Mouse (Mus musculus): ENCODE results near the gene Zswim3. TPM values are rescaled to one million over a fixed set of nuclear protein-coding genes. Genes with fewer than 3 reads are reported as not detected.
A peak's percentile ranks its signal among the peaks of the same experiment; 100 is the strongest.
"Not testable (repeated sequence)": the region's sequence is repeated elsewhere in the genome, so short reads cannot be mapped to it uniquely, and the experiment has no call there.

Gene Zswim3
- polyA plus RNA-seq, 1 experiment from 2014 or later: 4.3 TPM

DNA sequence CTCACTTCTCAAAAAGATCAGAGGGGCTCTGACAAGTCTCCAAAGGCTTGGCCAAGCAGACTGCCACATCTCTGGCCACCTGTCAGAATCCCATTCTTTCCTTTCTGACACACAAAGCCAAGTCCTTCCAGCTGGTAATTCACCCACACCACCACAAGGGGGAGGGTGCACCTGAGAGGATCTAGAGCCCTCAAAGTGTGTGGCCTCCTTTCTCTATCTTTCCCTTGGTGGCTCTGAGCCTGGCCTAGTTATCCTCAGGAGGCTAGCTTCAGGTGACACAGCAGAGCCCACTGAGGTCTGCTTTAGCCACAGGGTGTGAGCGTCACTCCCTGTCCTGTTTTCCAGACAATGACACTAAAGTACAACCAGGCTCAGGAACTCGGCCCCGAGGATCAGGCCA lies 11.7 kb upstream of the Zswim3 start:
- Histone ChIP-seq H3K9me3 (replicated peaks) (no peaks in the 10 kb centered on the region), H3K4me1 (replicated peaks) (peaks cover 31% of the 10 kb centered on the region), H3K4me3 (replicated peaks) (no peak overlapping the region), H3K9ac (no peak overlapping the region; the same call in 1 of the 2 replicates), H3K4me2 (no peak overlapping the region), H3K36me3 (peaks cover 83% of the 10 kb centered on the region), H3K27me3 (no peaks in the 10 kb centered on the region), H3K27ac (0 out of 2 replicates have a peak overlapping the region, but pooled peaks have one; percentile 13)
- WGBS (ENCODE audit: insufficient replicate concordance): 86% methylated on average over 3 of the region's 3 CpGs
- DNase-seq (no peak), ATAC-seq (ENCODE audit: low read depth) (peak; percentile 34; the same call in 1 of the 2 replicates)

DNA sequence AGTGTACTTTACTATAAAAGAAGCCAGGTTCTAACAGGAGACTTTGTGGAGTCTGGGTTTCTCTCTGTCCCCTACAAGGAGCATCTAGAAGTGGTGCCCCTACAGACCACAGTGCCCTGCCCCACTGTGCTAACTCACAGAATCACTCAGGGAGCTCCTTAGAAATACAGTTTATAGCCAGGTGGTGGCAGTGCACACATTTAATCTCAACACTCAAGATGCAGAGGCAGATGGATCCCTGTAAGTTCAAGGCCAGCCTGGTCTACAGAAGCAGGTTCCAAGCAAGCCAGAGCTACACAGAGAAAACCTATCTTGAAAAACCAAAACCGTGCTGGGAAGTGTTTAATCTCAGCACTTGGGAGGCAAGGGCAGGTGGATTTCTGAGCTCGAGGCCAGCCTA lies 11.1 kb upstream of the Zswim3 start:
- Histone ChIP-seq H3K9me3 (replicated peaks) (no peaks in the 10 kb centered on the region), H3K27ac (0 out of 2 replicates have a peak overlapping the region, but pooled peaks have one; percentile 13), H3K27me3 (no peaks in the 10 kb centered on the region), H3K4me3 (replicated peaks) (no peak overlapping the region), H3K4me2 (no peak overlapping the region), H3K9ac (no peak overlapping the region; the same call in 1 of the 2 replicates), H3K4me1 (replicated peaks) (peaks cover 26% of the 10 kb centered on the region), H3K36me3 (peaks cover 86% of the 10 kb centered on the region)
- DNase-seq: no peak
- 81% methylated on average over 2 of the region's 2 CpGs for WGBS (ENCODE audit: insufficient replicate concordance)
- no peak for ATAC-seq (ENCODE audit: low read depth)

DNA sequence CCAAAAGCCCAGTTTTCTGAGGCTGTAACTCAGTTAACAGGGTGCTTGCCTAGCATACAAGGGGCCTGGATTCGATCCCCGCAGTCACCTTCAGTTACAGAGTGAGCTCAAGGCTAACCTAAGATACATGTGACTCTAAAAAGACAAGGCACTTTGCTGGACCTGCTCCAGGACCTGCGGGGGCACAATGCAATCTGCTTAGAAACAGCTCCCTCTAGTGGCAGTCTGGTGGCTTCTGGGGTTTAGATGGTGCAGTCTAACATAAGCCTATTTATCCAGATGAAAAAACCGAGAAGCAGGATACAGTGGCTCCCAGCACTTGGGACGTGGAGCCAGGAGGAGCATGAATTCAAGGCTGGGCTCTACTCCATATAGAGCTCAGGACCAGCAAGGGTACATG lies 10.6 kb upstream of the Zswim3 start:
- Histone ChIP-seq H3K4me3 (replicated peaks) (no peak overlapping the region), H3K4me1 (replicated peaks) (peaks cover 22% of the 10 kb centered on the region), H3K27me3 (no peaks in the 10 kb centered on the region), H3K9me3 (replicated peaks) (no peaks in the 10 kb centered on the region), H3K27ac (no peak overlapping the region; the same call in 1 of the 2 replicates), H3K4me2 (no peak overlapping the region), H3K9ac (no peak overlapping the region), H3K36me3 (peaks cover 88% of the 10 kb centered on the region)
- 38% methylated on average over 5 of the region's 5 CpGs for WGBS (ENCODE audit: insufficient replicate concordance)
- DNase-seq (peak; percentile 71), ATAC-seq (ENCODE audit: low read depth) (peak; percentile 73)

DNA sequence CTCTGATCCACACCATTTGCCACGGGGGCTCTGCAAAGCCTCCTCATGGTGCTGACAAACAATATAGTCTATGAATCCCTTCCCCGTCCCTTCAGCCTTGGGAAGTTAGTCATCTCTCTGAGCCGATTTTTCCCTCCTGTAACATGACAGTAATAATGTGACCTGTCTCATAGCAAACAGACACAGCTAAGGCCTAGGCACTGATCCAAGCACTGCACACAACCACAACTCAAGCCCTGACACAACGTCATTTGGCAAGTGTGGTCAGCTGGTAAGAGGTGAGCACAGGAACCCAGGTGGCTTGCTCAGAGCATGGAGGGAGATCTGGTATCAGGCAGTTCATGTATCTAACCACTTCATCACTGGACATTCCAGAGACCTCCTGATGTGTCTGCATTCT lies 9.0 kb upstream of the Zswim3 start:
- H3K4me1 ChIP-seq (replicated peaks): peaks cover 11% of the 10 kb centered on the region
- 72% methylated on average over 4 of the region's 4 CpGs for WGBS (ENCODE audit: insufficient replicate concordance)
- H3K36me3 ChIP-seq: peaks cover 90% of the 10 kb centered on the region

DNA sequence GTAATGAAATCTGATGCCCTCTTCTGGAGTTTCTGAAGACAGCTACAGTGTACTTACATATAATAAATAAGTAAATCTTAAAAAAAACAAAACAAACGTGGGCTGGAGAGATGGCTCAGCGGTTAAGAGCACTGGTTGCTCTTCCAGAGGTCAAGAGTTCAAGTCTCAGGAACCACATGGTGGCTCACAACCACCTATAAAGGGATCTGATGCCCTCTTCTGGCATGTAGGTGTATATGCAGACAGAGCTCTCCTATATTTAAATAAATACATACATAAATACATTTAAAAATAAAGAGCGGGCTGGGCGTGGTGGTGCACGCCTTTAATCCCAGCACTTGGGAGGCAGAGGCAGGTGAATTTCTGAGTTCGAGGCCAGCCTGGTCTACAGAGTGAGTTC lies 6.3 kb upstream of the Zswim3 start:
- not testable (repeated sequence) for H3K4me3 ChIP-seq (replicated peaks); H3K27ac ChIP-seq; H3K4me2 ChIP-seq; DNase-seq; H3K9me3 ChIP-seq (replicated peaks); ATAC-seq (ENCODE audit: low read depth); H3K9ac ChIP-seq; H3K27me3 ChIP-seq
- peaks cover 83% of the 10 kb centered on the region for H3K36me3 ChIP-seq
- H3K4me1 ChIP-seq (replicated peaks): peaks cover 19% of the 10 kb centered on the region
- WGBS (ENCODE audit: insufficient replicate concordance): 71% methylated on average over 6 of the region's 6 CpGs

More for the DNA sequence above, 9.0 kb upstream of the Zswim3 start:
- DNase-seq (no peak), ATAC-seq (ENCODE audit: low read depth) (no peak)
- no peak overlapping the region for H3K27ac ChIP-seq
- H3K9me3 ChIP-seq (replicated peaks): no peaks in the 10 kb centered on the region
- no peak overlapping the region for H3K9ac ChIP-seq
- no peak overlapping the region for H3K4me2 ChIP-seq
- no peak overlapping the region for H3K4me3 ChIP-seq (replicated peaks)
- H3K27me3 ChIP-seq: no peaks in the 10 kb centered on the region

DNA sequence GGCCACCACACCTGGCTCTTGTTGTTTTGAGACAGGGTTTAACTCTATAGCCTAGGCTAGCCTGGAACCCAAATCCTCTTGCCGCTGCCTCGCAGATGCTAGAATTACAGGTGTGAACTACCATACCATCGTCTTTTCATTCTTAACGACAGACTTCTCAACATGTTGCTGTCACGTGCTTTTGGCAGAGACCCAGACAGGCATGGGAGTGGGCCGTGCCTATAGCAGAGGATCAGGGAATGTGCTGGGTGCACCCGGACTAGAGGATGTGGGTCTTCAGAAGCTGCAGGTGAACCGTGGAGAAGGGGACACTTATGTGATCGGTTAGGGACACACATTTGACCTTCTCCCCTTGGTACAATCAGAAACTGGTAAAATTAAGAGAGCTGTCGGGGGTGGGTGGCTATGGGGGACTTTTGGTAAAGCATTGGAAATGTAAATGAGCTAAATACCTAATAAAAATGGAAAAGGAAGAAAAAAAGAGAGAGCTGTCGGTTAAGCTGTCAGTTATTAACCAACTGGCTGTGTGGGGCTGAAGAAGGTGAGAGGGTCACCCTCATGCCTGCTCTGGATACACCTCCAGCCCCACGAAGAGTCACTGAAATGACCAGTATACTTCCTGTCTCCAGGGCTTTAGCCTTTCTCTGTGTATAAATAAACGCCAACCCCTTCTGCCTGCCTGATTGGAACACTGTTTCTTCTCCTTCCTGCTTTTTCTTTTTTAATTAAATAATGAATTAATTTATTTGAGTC lies 4.5 kb upstream of the Zswim3 start:
- DNase-seq (no peak), ATAC-seq (ENCODE audit: low read depth) (no peak)
- peaks cover 69% of the 10 kb centered on the region for H3K36me3 ChIP-seq
- no peak overlapping the region for H3K4me3 ChIP-seq (replicated peaks)
- no peak overlapping the region for H3K9ac ChIP-seq
- 81% methylated on average over 13 of the region's 13 CpGs for WGBS (ENCODE audit: insufficient replicate concordance)
- H3K9me3 ChIP-seq (replicated peaks): no peaks in the 10 kb centered on the region
- H3K27me3 ChIP-seq: no peaks in the 10 kb centered on the region
- peaks cover 16% of the 10 kb centered on the region for H3K4me1 ChIP-seq (replicated peaks)
- no peak overlapping the region for H3K27ac ChIP-seq
- H3K4me2 ChIP-seq: no peak overlapping the region

DNA sequence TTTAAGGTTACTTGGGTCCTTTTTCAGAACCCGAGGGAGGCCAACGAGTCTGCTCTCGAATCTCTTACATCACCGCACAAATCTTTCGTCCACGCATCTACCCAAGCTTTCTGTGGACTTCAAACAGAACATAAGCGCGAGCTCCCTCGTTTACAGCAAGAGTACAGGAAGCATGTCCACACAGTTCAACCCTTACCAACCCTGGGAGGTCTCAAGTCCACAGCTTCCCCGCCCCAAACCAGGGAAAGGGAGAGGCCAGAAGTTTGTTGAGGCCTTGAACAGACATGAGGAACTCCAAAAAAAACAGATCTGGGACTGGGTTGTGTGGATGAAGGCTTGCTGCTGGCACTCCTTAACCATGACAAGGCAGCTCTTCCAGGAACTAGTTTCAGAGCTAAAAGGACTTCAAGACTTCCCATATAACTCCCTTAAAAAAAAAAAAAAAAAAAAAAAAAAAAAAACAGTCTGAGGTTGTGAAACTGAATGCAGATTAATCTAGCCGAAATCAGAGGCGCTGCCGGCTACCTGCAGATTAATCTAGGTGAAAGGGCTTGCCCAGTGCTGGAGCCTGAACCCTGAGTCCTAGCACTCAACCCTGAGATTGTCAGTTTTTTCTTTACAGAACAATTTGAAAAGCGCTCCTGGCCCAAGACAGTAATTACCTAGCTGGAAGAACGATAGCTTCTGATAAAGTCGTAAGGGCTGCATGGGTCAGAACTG lies 1.5 kb upstream of the Zswim3 start:
- H3K27ac ChIP-seq: peak overlapping the region; percentile 87
- 76% methylated on average over 16 of the region's 16 CpGs for WGBS (ENCODE audit: insufficient replicate concordance)
- DNase-seq (no peak), ATAC-seq (ENCODE audit: low read depth) (no peak)
- peak overlapping the region; percentile 86 for H3K4me3 ChIP-seq (replicated peaks)
- H3K36me3 ChIP-seq: peaks cover 42% of the 10 kb centered on the region
- H3K9me3 ChIP-seq (replicated peaks): no peaks in the 10 kb centered on the region
- H3K4me2 ChIP-seq: peak overlapping the region; percentile 79
- no peaks in the 10 kb centered on the region for H3K27me3 ChIP-seq
- peak overlapping the region; percentile 89 for H3K9ac ChIP-seq
- peaks cover 35% of the 10 kb centered on the region for H3K4me1 ChIP-seq (replicated peaks)

DNA sequence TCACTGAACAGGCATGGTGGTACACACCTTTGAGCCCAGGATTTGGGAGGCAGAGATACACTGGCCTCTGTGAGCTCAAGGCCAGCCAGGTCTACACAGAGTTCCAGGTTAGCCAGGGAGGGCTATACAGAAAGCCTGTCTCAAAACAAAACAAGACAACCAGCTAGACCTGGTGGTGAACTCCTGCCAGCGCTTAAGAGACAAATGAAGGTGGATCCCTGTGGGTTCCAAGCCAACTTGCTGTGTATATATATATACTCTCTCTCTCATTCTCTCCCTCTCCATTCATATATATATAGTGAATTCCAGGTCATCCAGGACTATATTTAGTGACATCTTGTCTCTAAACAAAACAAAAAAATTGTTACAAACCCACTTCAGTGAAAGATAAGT lies 981 bp upstream of the Zswim3 start:
- Histone ChIP-seq H3K4me3 (replicated peaks) (peak overlapping the region; percentile 86), H3K9me3 (replicated peaks) (no peaks in the 10 kb centered on the region), H3K27me3 (no peaks in the 10 kb centered on the region), H3K36me3 (peaks cover 42% of the 10 kb centered on the region), H3K4me2 (peak overlapping the region; percentile 79), H3K27ac (peak overlapping the region; percentile 87), H3K4me1 (replicated peaks) (peaks cover 35% of the 10 kb centered on the region), H3K9ac (peak overlapping the region; percentile 89)
- 57% methylated on average over 1 of the region's 1 CpGs for WGBS (ENCODE audit: insufficient replicate concordance)
- DNase-seq (no peak), ATAC-seq (ENCODE audit: low read depth) (no peak)

DNA sequence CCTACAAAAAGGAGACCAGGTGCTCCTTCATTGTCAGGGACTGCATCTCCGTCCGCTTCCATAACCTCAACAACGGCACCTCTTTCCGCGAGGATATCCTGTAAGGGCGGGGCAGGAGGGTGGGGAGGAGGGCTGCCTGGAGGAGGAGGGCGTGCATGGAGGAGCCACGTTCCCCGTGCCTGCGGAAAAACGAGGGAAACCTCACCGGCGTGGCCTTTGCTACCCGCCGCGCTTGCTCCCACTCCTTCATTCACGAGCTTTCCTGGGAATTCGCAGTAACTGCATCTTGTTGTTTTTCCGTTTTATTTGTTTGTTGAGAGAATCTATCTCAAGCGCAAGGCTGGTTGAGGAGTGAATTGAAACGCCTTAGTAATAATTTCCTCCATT lies 427 bp downstream of the Zswim3 start:
- peak overlapping the region; percentile 99 for H3K27ac ChIP-seq
- peaks cover 37% of the 10 kb centered on the region for H3K36me3 ChIP-seq
- WGBS (ENCODE audit: insufficient replicate concordance): under 1% methylated on average over 21 of the region's 21 CpGs
- H3K4me3 ChIP-seq (replicated peaks): peak overlapping the region; percentile 86
- ATAC-seq (ENCODE audit: low read depth) (peak; percentile 78), DNase-seq (no peak)
- no peaks in the 10 kb centered on the region for H3K27me3 ChIP-seq
- peak overlapping the region; percentile 92 for H3K4me2 ChIP-seq
- H3K9ac ChIP-seq: peak overlapping the region; percentile 90
- H3K4me1 ChIP-seq (replicated peaks): peaks cover 35% of the 10 kb centered on the region
- no peaks in the 10 kb centered on the region for H3K9me3 ChIP-seq (replicated peaks)

DNA sequence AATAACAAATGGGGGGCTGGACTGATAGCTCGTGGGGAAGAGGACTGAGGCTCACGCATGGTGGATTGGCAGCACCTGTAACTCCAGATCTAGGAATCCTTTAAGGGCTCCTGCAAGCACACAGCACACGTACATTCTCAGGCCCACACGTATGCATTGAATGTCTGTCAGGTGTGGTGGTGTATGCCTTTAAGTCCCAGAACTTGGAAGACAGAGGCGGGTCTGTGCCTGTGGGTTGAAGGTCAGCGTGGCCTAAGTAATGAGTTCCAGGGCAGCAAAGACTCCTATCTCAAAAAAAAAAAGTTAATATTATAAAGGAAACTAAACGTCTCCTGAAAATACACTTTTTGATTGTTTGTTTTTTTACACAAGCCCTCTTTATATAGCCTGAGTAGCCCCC lies 1.7 kb downstream of the Zswim3 start:
- peaks cover 26% of the 10 kb centered on the region for H3K36me3 ChIP-seq
- DNase-seq (no peak), ATAC-seq (ENCODE audit: low read depth) (no peak)
- H3K4me1 ChIP-seq (replicated peaks): peaks cover 35% of the 10 kb centered on the region
- H3K4me3 ChIP-seq (replicated peaks): peak overlapping the region; percentile 86; the same call in 1 of the 2 replicates
- H3K9ac ChIP-seq: peak overlapping the region; percentile 90; the same call in 1 of the 2 replicates
- 70% methylated on average over 7 of the region's 7 CpGs for WGBS (ENCODE audit: insufficient replicate concordance)
- peak overlapping the region; percentile 16; the same call in 1 of the 2 replicates for H3K27ac ChIP-seq
- no peaks in the 10 kb centered on the region for H3K9me3 ChIP-seq (replicated peaks)
- no peaks in the 10 kb centered on the region for H3K27me3 ChIP-seq
- H3K4me2 ChIP-seq: peak overlapping the region; percentile 92

DNA sequence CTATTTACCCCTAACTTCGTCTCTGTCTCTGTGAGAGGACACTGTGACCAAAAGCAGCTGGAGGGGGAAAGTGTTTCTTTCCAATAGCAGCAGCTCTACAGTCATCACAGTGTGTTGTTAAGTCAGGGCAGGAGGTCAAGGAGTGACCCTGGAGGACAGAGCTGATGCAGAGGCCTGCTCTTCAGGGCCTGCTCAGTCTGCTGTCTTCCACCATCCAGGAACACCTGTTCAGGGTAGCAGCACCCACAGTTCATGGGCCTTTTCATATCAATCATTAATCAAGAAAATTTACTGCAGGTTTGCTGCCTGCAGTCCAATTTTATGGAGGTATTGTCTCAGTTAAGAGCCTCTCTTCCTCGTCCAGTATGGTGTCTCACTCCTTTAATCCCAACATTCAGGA lies 8.7 kb downstream of the Zswim3 start:
- 67% methylated on average over 2 of the region's 2 CpGs for WGBS (ENCODE audit: insufficient replicate concordance)
- H3K4me2 ChIP-seq: no peak overlapping the region
- peaks cover 22% of the 10 kb centered on the region for H3K36me3 ChIP-seq
- H3K27me3 ChIP-seq: no peaks in the 10 kb centered on the region
- H3K4me1 ChIP-seq (replicated peaks): peaks cover 35% of the 10 kb centered on the region
- no peak for ATAC-seq (ENCODE audit: low read depth)
- H3K27ac ChIP-seq: no peak overlapping the region
- DNase-seq: no peak
- no peaks in the 10 kb centered on the region for H3K9me3 ChIP-seq (replicated peaks)
- no peak overlapping the region for H3K4me3 ChIP-seq (replicated peaks)
- H3K9ac ChIP-seq: no peak overlapping the region
